Mouse (Mus musculus): ENCODE results near the gene Ccnb2.

Gene Ccnb2

GRCm38 (mm10) chr9:70383750-70384149, 37.6 kb downstream of the Ccnb2 start:
- no peak for DNase-seq

- peak; percentile 90 for DNase-seq
Observed at GRCm38 (mm10) chr9:70382091-70382490, 39.3 kb downstream of the Ccnb2 start.

- no peak for DNase-seq
Observed at GRCm38 (mm10) chr9:70379502-70380467, 41.6 kb downstream of the Ccnb2 start.

GRCm38 (mm10) chr9:70371638-70372037, 49.7 kb downstream of the Ccnb2 start:
- no peak for DNase-seq

- DNase-seq: peak; percentile 94
Observed at GRCm38 (mm10) chr9:70366898-70367297, 54.4 kb downstream of the Ccnb2 start.

- DNase-seq: no peak
Observed at GRCm38 (mm10) chr9:70365915-70366314, 55.4 kb downstream of the Ccnb2 start.

- no peak for DNase-seq
Observed at GRCm38 (mm10) chr9:70364741-70365140, 56.6 kb downstream of the Ccnb2 start.

- DNase-seq: no peak
Observed at GRCm38 (mm10) chr9:70359402-70360131, 61.8 kb downstream of the Ccnb2 start.
